Mouse (Mus musculus): ENCODE results near the gene Yif1b. TPM values are rescaled to one million over a fixed set of nuclear protein-coding genes. Genes with fewer than 3 reads are reported as not detected.

Gene Yif1b
- total and polyA plus RNA-seq, 3 experiments = 94.8 to 143 TPM; not detected in 1

DNA sequence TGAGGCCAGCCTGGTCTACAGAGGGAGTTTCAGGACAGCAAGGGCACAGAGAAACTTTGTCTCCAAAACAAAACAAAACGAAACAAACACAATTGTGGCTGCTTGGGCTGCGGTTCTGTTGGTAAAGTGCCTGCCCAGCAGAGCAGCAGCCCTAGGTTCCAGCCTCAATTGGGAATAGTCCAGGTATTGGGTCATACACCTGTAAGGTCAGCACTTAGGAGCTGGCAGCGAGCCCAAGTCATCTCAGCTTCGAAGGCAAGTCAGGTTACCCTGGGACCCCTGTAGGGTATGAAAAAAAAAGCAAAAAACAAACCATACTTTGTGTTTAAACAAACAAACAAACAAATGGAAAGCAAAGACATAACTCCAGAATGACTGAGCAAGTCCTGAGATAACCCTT, 17.7 kb downstream of the Yif1b start:
- peaks cover 0 to 3% of the 10 kb centered on the region in 2 experiments; a peak in 2 of 4 replicates for H3K36me3 ChIP-seq (ENCODE audit: control insufficient read depth in 1 of 2, insufficient read depth in 2 of 2, low read length in 2 of 2)
- H3K27me3 ChIP-seq (ENCODE audit: control insufficient read depth in 1 of 2, insufficient read depth in 2 of 2, low read length in 2 of 2) = no peaks in the 10 kb centered on the region
- H3K79me2 ChIP-seq (ENCODE audit: control insufficient read depth, insufficient read depth, low read length, poor library complexity) = no peaks in the 10 kb centered on the region
- no peaks in the 10 kb centered on the region for H3K9me3 ChIP-seq (replicated peaks; ENCODE audit: insufficient read depth, low read length)
- TF ChIP-seq ZKSCAN1 (IDR thresholded peaks at IDR 0.05; ENCODE audit: low read depth, low read length) = no peak
- no peak for TF ChIP-seq ZMIZ1 (IDR thresholded peaks at IDR 0.05; ENCODE audit: low read depth, low read length)
- no peak for TF ChIP-seq HCFC1 (IDR thresholded peaks at IDR 0.05; ENCODE audit: low read depth, low read length)
- no peak overlapping the region for H3K9ac ChIP-seq (ENCODE audit: control insufficient read depth, low read depth, low read length, poor library complexity, severe bottlenecking)
- no peaks in the 10 kb centered on the region; a peak in 1 of 4 replicates for H3K4me1 ChIP-seq (ENCODE audit: control insufficient read depth in 1 of 2, insufficient read depth in 2 of 2, low read length in 2 of 2)
- H3K4me3 ChIP-seq (ENCODE audit: control insufficient read depth in 1 of 2, insufficient read depth in 1 of 2, low read depth in 2 of 2, low read length in 2 of 2) = no peak overlapping the region
- no peak for DNase-seq (ENCODE audit: low read depth, low spot score)
- no peak overlapping the region for H3K27ac ChIP-seq (ENCODE audit: control insufficient read depth, low read depth, low read length)

DNA sequence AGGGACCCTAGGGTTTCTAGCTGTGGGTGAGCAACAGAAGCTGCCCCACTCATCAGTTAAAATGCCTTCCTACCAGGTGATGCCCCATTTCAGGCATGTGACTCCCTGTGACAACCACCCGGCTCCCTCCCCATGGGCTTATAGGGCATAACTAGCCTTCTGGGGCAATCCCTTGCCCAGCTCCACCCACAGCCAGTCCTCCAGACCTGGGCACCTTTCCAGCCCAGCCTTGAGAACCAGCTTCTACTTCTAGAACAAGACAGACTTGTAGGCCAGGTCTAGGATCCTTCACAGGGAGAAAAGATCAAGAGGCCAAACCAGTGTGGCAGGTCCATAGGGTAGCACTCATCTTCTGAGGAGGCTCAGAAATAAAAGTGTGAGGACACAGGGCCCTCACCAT, 19.2 kb downstream of the Yif1b start:
- TF ChIP-seq ZKSCAN1 (IDR thresholded peaks at IDR 0.05; ENCODE audit: low read depth, low read length) (no peak), RAD21 (IDR thresholded peaks at IDR 0.05; ENCODE audit: low read depth, low read length) (no peak), USF1 (IDR thresholded peaks at IDR 0.05; ENCODE audit: low read depth, low read length) (no peak), MEF2A (IDR thresholded peaks at IDR 0.05; ENCODE audit: extremely low read depth, insufficient replicate concordance, low read depth, low read length, poor library complexity, severe bottlenecking) (no peak), CHD2 (IDR thresholded peaks at IDR 0.05; ENCODE audit: low read length) (no peak), SIN3A (IDR thresholded peaks at IDR 0.05; ENCODE audit: low read length) (no peak), KAT2A (conservative IDR thresholded peaks at IDR 0.05; ENCODE audit: low read depth, low read length) (no peak)
- H3K27ac ChIP-seq (ENCODE audit: control insufficient read depth, low read depth, low read length) = no peak overlapping the region
- no peak overlapping the region for H3K4me3 ChIP-seq (ENCODE audit: control insufficient read depth in 1 of 2, insufficient read depth in 1 of 2, low read depth in 2 of 2, low read length in 2 of 2)
- H3K79me2 ChIP-seq (ENCODE audit: control insufficient read depth, insufficient read depth, low read length, poor library complexity) = no peaks in the 10 kb centered on the region
- no peak overlapping the region for H3K9ac ChIP-seq (ENCODE audit: control insufficient read depth, low read depth, low read length, poor library complexity, severe bottlenecking)
- no peak for DNase-seq (ENCODE audit: low read depth, low spot score)
- no peaks in the 10 kb centered on the region; a peak in 1 of 4 replicates for H3K4me1 ChIP-seq (ENCODE audit: control insufficient read depth in 1 of 2, insufficient read depth in 2 of 2, low read length in 2 of 2)
- H3K27me3 ChIP-seq (ENCODE audit: control insufficient read depth in 1 of 2, insufficient read depth in 2 of 2, low read length in 2 of 2) = no peaks in the 10 kb centered on the region
- no peaks in the 10 kb centered on the region for H3K9me3 ChIP-seq (replicated peaks; ENCODE audit: insufficient read depth, low read length)
- peaks cover 0 to 3% of the 10 kb centered on the region in 2 experiments; a peak in 2 of 4 replicates for H3K36me3 ChIP-seq (ENCODE audit: control insufficient read depth in 1 of 2, insufficient read depth in 2 of 2, low read length in 2 of 2)

DNA sequence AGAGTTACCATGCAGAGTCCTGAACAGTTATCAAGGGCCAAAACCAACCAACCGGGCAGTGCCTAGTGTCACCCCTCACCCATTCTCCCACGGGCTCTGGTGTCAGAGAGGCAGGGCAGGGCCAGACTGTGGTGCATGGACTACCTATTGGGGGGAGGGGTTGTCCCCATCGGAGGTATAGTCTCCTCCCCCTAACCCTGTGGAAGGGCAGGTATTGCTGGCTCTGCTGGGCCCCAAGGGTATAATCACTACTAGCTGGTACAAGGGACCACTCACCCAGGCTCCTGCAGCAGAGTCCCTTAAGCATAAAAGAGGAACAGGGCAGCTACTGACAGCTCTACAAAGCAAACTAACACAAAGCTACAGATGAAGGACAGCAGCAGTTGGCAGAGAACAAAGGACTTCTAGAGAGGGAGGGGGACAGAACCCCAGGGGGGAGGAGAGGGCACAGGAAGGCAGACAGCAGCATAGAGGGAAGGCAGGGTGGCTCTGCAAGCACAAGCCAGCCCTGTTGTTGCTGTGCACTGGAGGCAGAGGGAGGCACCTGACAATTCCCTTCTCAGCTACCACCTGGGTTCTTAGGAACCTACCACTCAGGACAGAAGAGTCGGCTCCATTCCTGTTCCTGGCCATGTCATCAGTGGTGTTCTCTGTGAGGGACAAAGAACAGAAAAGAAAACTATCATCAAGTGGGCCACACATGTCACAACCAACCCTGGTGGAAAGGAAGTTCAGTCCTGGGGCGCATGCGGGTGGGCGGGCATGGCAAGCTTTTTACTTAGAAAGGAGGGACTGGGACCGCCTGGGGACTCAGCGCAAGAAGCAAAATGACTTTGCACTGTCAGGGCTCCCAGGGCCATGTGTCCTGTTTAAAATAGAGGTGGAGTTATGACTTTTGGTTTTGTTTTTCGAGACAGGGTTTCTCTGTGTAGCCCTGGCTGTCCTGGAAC, 21.9 kb downstream of the Yif1b start:
- Histone ChIP-seq H3K36me3 (ENCODE audit: control insufficient read depth in 1 of 2, insufficient read depth in 2 of 2, low read length in 2 of 2) (peaks cover 0 to 3% of the 10 kb centered on the region in 2 experiments; a peak in 2 of 4 replicates), H3K27ac (ENCODE audit: control insufficient read depth, low read depth, low read length) (no peak overlapping the region), H3K4me1 (ENCODE audit: control insufficient read depth in 1 of 2, insufficient read depth in 2 of 2, low read length in 2 of 2) (no peaks in the 10 kb centered on the region), H3K9me3 (replicated peaks; ENCODE audit: insufficient read depth, low read length) (no peaks in the 10 kb centered on the region), H3K79me2 (ENCODE audit: control insufficient read depth, insufficient read depth, low read length, poor library complexity) (no peaks in the 10 kb centered on the region), H3K4me3 (ENCODE audit: control insufficient read depth in 1 of 2, insufficient read depth in 1 of 2, low read depth in 2 of 2, low read length in 2 of 2) (no peak overlapping the region), H3K9ac (ENCODE audit: control insufficient read depth, low read depth, low read length, poor library complexity, severe bottlenecking) (no peak overlapping the region), H3K27me3 (ENCODE audit: control insufficient read depth in 1 of 2, insufficient read depth in 2 of 2, low read length in 2 of 2) (no peaks in the 10 kb centered on the region)
- TF ChIP-seq POLR2AphosphoS2 (IDR thresholded peaks at IDR 0.05; ENCODE audit: low read length) (no peak), MYB (IDR thresholded peaks at IDR 0.05; ENCODE audit: low read depth, low read length) (no peak), ETS1 (IDR thresholded peaks at IDR 0.05; ENCODE audit: low read depth, low read length) (no peak), HCFC1 (IDR thresholded peaks at IDR 0.05; ENCODE audit: low read depth, low read length) (no peak), EP300 (IDR thresholded peaks at IDR 0.05; ENCODE audit: low read depth in 1 of 2, low read length in 2 of 2) (no peak), CHD1 (IDR thresholded peaks at IDR 0.05; ENCODE audit: low read depth, low read length) (no peak), ZNF384 (IDR thresholded peaks at IDR 0.05; ENCODE audit: low read depth, low read length) (no peak), KAT2A (conservative IDR thresholded peaks at IDR 0.05; ENCODE audit: low read depth, low read length) (no peak), GATA1 (IDR thresholded peaks at IDR 0.05; ENCODE audit: low read depth, low read length) (no peak)
- no peak for DNase-seq (ENCODE audit: low read depth, low spot score)
